Mouse (Mus musculus) gastrocnemius, adult 2 months (tissue): ENCODE data around the gene Cby1. TPM values are rescaled to one million over a fixed set of nuclear protein-coding genes. Genes with fewer than 3 reads are reported as not detected.

Source experiments
- DNase-seq: peaks from one replicate; pipeline ENCODE4 v3.0.0; 2022
- H3K27ac ChIP-seq: fragments of 200-600 bp; 2 replicates; pipeline ENCODE4 v1.8.1; 2022; ENCODE audit warnings: mild to moderate bottlenecking
- H3K4me3 ChIP-seq: fragments of 200-600 bp; 2 replicates; pipeline ENCODE4 v1.8.1; 2022; ENCODE audit warnings: mild to moderate bottlenecking, moderate library complexity
- CTCF ChIP-seq: fragments of 200-600 bp; IDR thresholded peaks from 2 replicates; pipeline ENCODE4 v1.8.1; 2022; ENCODE audit warnings: antibody characterized with exemption, mild to moderate bottlenecking, moderate library complexity
- intact Hi-C: fragments of 180-260 bp; cut with DNase I; formaldehyde crosslinking; loops from one replicate; pipeline ENCODE4 v1.15.1; 2025
- total RNA-seq, 2 experiments: library from RNA; stranded (reverse); gene quantifications; 2 replicates each; pipeline ENCODE4 v1.2.3; 2021

Gene Cby1
- total RNA-seq, 2 experiments from 2014 or later, result 11.8 to 15.6 TPM

DNA sequence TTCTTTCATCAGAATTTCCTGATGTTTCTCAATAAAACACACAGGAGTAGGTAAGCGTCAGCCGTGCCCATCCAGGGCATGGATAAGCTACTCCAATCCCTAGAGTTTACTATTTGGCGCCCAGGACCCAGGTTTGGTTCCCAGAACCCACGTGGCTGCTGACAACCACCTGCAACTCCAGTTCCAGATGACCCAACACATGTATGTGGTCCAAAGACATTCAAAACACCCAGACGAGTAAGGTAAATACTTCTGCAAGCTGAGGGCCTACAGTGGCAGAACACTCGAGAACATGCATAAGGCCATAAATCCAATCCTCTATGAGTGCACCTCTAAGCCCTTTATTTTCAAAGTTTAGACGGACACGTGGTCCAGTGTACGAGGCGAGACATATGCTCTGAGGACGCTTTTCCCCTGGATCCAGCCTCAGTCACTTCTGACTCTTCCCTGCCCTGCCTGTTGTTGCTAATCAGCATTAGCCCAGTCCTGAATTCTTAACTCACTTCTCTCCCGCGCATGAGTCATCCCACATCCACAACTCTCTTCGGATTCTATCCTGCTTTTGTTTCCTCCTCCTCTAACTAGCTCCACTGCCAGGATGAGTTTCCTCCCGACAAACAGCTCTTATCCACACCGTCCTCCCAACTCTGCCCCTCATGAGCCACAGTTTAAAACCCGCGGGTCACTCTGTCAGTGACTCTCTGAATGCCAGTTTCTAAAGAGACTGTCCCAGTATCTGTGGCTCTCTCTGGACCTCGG, 24.9 kb downstream of the Cby1 start:
- Histone ChIP-seq H3K27ac (peak overlapping the region; percentile 98), H3K4me3 (peak overlapping the region; percentile 90)
- DNase-seq, result no peak
- TF ChIP-seq CTCF, result no peak
- intact Hi-C loops, result loop anchor here (1.0 to 10.0 kb wide), 2 partner anchors 13 to 139 kb away; partner anchors contain the start of gene Ddx17

DNA sequence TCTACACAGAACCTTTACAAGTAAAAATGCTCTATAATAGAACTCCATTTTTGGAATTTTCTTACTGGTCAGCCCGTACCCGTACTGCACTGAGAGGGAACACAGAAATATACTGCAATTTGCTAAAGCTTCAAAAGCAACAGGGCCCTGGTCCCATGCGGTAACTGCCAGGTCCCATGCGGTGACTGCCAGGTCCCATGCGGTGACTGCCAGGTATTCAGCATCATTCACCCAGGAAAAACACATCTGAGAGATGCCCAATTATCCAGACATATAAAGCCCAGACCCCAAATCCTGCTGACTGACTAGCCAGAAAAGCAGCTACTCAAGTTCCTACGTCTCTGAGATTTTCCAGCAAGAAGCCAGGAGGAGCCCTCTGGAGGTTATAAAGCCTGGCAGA, 25.6 kb downstream of the Cby1 start:
- H3K27ac ChIP-seq, result peak overlapping the region; percentile 98
- TF ChIP-seq CTCF, result no peak
- H3K4me3 ChIP-seq, result peak overlapping the region; percentile 90
- no peak for DNase-seq
- intact Hi-C loops, result loop anchor here (10.0 kb wide), 1 partner anchor 140 kb away; the partner anchor contains the start of gene Ddx17

DNA sequence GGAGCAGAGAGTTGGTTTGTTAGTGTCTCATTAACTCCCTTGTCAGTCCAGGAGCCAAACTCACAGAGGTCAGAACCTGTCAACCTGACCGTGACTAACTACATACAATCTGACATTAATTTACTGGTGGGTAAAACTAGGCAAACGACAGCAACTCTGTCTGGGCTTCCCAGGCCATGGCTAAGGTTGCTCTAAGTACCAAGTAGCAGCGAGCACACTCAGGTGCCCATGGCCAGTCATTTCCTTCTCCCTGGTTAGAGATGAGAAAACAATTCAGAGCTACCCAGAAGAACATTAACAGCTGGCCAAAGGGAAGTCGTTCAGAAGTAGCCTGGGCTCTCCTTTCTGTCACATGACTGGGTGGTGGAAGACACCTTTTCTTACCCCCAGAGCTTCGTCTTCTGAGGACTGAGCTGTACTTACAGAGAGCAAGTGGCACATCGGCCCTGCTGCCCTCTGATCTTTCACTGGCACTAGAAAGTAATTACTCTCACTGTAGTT, 26.2 kb downstream of the Cby1 start:
- intact Hi-C loops, result loop anchor here (10.0 kb wide), 1 partner anchor 140 kb away; the partner anchor contains the start of gene Ddx17
- no peak for TF ChIP-seq CTCF
- peak overlapping the region; percentile 98 for H3K27ac ChIP-seq
- no peak for DNase-seq
- H3K4me3 ChIP-seq, result peak overlapping the region; percentile 90

DNA sequence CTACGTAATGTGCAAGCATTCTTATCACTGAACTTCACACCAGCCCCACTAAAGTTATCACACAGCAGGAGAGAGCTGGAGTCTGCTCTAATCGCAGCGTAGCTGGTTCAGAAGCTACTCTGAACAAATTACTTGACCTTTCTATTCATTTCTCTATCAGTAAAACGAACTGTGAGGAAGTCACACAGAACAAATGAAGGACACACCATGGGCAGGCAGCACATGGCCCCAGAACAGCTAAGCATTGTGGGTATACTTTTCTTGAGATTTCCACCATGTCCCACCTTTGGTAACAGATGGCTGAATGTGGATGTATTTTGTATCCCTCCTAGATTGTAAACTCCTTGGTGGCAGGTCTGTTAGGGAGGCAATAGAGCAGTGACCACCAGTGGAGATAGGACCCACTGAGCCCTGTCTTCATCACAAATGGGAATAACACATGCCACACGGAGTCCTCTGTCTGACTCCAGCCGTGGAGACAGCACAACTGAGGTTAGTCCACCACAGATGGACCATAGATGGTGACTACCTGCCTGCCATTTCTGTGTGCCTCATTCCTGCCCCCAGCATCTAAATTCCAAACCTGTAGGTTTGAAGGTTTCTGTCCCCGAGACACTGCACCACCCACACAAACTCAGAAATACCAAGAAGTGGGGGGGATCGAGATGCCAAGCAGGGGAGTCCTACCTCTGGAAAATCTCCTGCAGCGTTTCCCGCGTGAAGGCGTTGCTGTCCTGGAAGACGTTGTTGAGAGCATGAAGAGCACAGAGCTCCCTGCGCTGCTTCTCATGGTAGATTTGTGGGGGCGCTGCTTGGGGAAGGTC, 27.3 kb downstream of the Cby1 start:
- peak overlapping the region; percentile 98 for H3K27ac ChIP-seq
- TF ChIP-seq CTCF, result no peak
- intact Hi-C loops, result loop anchor here (10.0 kb wide), 1 partner anchor 141 kb away; the partner anchor contains the start of gene Ddx17

DNA sequence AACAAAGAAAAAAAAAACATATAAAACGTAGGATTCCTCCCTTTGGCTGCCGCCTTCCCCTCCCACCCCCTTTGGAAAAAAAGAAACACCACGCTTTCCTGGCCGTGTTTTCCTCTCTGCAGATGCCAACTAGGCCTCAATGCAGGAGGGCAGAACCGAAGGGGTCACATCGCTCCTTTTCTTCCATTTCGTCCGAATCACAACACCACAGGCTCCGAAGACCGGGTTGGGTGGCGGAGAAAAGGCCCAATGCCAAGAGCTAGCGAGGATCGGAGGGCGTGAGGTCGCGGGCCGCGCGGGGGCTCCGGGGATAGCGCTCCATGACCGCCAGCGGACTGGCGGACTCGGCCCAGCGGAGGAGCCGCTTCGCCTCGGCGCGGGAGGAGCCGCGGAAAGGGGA, 28.2 kb downstream of the Cby1 start:
- intact Hi-C loops, result loop anchor here (10.0 kb wide), 1 partner anchor 142 kb away; the partner anchor contains the start of gene Ddx17
- Histone ChIP-seq H3K27ac (peak overlapping the region; percentile 98), H3K4me3 (peak overlapping the region; percentile 90)
- no peak for TF ChIP-seq CTCF
- DNase-seq, result no peak

More for the DNA sequence above, 27.3 kb downstream of the Cby1 start:
- peak overlapping the region; percentile 90 for H3K4me3 ChIP-seq
- no peak for DNase-seq

DNA sequence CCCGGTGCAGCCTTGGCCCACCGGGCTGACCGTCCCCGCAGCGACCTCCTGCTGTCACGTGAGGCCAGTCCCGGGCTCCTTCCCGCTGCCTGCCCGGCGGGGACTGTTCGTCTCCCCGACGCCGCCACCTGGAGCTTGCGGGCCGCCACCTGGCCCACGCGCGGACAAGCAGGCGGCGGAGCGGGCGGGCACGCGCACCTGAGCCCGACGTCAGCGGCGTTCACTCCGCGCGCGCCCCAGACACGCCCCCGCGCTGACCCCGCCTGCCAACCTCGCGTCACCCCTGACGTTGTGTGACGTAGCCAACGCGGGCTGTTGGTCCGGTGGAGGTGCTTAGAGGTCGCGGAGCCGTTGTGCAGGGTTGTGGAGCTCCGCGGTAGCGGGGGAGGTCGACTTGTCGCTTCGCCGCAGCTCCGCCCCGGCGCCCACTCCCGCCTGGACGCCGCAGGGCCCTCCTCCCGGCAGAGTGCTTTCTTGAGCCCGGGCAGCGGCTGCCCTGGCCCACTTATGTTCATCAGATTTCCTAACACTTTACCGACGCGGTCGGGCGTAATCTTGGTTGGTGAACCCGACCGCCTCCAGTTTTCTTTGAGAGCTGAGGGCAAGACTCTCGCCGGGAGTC, 28.8 kb downstream of the Cby1 start, which contains the start of gene Josd1:
Gene Josd1, minus strand, starts transcription at position 274 of the 622 bp plus-strand sequence.
- intact Hi-C loops, result loop anchor here (10.0 kb wide), 1 partner anchor 143 kb away; the partner anchor contains the start of gene Ddx17
- H3K4me3 ChIP-seq, result peak within 1 kb of the TSS; percentile 90
- no peak for TF ChIP-seq CTCF
- H3K27ac ChIP-seq, result peak within 1 kb of the TSS; percentile 98
- DNase-seq, result peak; percentile 98

DNA sequence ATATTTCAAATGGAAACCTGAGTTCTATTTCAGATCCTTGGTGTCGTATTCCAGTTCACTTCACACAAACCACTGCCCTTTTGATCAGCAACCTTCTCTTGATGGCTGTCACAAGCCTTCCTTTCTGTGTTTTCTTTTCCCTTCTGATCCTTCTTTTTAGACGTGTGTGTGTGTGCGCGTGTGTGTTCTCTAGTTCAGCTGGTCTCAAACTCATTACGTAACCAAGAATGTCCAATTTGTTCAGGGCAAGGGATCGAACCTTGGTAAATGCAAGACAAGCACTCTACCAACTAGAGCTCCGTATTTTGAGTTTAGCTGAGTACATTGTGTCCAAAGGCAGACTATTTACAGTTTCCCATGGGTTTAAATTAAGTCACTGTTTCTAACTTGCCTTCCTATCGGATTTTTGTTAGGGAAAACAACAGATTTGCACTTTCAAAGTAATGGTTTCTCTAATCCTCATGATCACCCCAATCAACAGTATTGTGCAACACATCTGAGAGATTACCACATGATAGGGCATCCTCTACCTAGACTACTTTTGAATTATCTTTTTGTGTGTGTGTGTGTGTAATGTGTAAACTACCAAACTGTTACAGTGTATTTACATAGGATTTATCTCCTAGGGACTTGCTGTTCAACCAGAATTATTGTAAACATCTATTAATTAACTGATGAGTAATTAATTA, 29.4 kb downstream of the Cby1 start:
- peak overlapping the region; percentile 90 for H3K4me3 ChIP-seq
- TF ChIP-seq CTCF, result no peak
- H3K27ac ChIP-seq, result peak overlapping the region; percentile 98
- DNase-seq, result no peak
- intact Hi-C loops, result loop anchor here (10.0 kb wide), 1 partner anchor 144 kb away; the partner anchor contains the start of gene Ddx17

DNA sequence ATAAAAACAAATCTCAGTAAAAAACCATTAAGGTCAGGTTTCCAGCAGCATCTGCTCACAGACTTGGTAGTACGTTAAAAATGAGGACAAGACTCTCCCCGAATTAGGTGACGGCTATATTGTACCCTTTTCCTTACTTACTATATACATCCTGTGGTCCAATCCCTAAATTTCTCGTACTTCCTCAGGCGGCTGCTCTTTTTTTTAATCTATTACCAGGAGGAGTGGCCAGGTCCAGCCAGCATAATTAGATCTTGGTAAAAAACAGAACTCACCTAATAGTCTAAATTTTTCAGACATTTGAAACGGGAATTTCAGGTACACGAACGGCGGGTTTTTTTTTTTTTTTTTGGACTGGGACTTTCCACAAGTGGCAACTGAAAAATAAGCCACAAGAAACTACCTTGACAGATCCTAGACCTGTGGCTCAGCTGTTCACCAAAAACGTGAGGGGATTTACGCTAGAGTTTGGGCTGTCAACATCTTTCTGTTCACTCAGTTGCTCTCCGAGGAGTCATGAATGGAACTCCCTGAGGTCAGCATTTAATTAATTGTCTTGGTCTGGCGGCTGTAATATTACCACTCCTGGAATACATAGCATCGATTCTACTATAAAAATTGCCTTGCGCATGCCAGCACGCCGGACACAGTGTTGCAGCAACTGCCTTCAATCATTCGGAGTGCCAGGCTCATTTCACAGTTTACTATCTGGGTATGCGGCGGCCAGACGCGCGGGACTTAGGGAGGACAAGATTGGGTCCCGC, 30.8 kb downstream of the Cby1 start:
- Histone ChIP-seq H3K27ac (peak overlapping the region; percentile 98), H3K4me3 (peak overlapping the region; percentile 71)
- intact Hi-C loops, result loop anchor here (2.0 to 10.0 kb wide), 2 partner anchors 51 to 145 kb away; partner anchors contain the start of gene Ddx17
- TF ChIP-seq CTCF, result no peak
- no peak for DNase-seq

DNA sequence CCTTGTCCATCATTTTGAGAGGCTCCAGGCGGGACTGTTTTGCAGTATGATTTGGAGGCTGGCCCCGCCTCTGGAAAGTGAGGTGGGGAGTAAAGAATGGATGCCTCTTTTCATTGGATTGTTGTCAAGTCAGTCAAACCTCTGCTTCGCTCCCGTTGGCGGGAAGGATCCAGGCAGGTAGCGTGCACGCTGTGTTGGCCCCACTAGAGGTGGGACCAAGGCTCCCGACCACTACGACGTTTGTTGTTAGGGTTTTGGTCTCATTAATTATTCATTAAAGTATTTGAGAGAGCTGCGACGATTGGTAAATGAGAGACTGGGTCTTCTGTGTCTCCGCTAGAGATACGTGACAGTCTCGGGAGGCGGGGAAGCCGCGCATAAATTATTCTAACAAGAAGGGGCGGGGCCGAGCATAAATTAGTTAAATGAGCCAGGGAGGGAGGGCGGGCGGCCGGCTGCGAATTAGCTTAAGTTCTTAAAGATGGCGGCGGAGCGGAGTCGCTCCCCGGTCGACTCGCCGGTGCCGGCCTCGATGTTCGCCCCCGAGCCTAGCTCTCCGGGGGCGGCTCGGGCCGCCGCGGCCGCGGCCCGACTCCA, 31.5 kb downstream of the Cby1 start, which contains the start of gene Gtpbp1:
Gene Gtpbp1, plus strand, starts transcription at position 420 of the 597 bp plus-strand sequence.
- peak; percentile 98 for DNase-seq
- peak within 1 kb of the TSS; percentile 98 for H3K27ac ChIP-seq
- intact Hi-C loops, result loop anchor here (2.0 kb wide), 1 partner anchor 50 kb away; no protein-coding TSS in a partner anchor

DNA sequence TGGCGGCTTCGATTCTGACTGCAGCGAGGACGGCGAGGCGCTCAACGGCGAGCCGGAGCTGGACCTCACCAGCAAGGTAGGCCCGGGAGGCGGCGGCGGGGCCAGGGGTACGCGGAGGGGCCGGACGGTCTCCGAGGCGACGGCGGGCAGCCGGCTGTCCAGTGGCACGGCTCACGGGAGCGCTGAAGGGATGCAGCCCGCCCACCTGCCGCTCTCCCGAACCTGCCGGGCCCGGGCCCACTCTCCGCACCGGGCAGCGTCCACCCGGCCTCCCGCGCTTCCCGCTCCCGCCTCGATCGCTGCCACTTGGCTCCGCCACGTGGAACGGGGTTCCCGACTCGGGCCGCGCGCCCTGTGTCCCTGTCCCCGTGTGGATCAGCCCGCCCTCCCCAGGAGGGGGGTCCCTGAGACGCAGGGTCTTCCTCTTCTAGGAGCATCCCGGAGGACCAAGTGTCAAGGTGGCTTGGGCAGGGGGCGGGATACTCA, 32.1 kb downstream of the Cby1 start:
- intact Hi-C loops, result loop anchor here (2.0 kb wide), 1 partner anchor 50 kb away; no protein-coding TSS in a partner anchor
- H3K27ac ChIP-seq, result peak overlapping the region; percentile 97
- DNase-seq, result peak; percentile 74
- TF ChIP-seq CTCF, result no peak
- H3K4me3 ChIP-seq, result peak overlapping the region; percentile 98

More for the DNA sequence above, 31.5 kb downstream of the Cby1 start, which contains the start of gene Gtpbp1:
- H3K4me3 ChIP-seq, result peak within 1 kb of the TSS; percentile 98
- no peak for TF ChIP-seq CTCF
